Mouse (Mus musculus): ENCODE measurements around the gene Mybpc2. TPM values are rescaled to one million over a fixed set of nuclear protein-coding genes. Genes with fewer than 3 reads are reported as not detected.

The Mybpc2 gene
- polyA plus RNA-seq, 1 experiment from 2014 or later: 1.2 TPM

DNA sequence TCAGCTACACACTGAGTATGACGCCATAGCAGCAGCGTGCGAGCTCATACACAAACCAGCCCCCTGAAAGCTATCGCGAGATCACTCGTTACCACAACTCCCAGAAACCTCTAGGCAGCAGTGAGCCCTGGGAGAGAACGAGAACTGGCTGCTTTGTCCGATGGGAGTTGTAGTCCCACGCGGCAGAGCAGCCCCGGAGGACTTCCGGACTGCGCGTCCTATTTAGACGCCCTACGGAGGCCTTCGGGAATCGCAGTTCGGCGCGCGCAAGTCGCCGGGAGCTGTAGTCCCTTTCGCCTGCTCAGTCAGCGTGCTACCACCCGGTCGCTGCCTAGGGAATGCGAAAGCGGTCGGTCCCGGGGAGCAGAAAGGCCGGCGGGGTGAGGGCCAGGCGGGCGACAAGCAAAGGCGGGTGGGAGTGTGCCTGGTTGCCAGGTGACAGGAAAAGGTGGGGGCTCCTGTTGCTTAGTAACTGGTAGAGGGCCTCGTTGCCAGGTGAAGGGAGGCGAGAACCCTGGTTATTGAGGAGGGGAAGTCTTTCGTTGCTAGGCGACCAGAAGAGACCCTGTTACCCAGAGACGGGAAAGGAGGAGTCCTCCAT is 56.5 kb downstream of the Mybpc2 start, which contains the start of gene Josd2:
TSS of gene Josd2 (plus strand) at position 170 of the 601 bp plus-strand sequence.
- Histone ChIP-seq H3K27ac (ENCODE audit: poor library complexity, severe bottlenecking) (peak within 1 kb of the TSS; percentile 100), H3K4me3 (peak within 1 kb of the TSS; percentile 64), H3K36me3 (peaks cover 6% of the 10 kb centered on the region; the same call in 1 of the 2 replicates), H3K4me2 (peak within 1 kb of the TSS; percentile 91), H3K9me3 (replicated peaks) (no peaks in the 10 kb centered on the region), H3K4me1 (replicated peaks) (peaks cover 73% of the 10 kb centered on the region), H3K27me3 (replicated peaks) (peaks cover 16% of the 10 kb centered on the region), H3K9ac (peak within 1 kb of the TSS; percentile 81)
- WGBS: 0% methylated on average over 42 of the region's 42 CpGs
- peak; percentile 90 for ATAC-seq (ENCODE audit: insufficient number of reproducible peaks, low FRiP score)

- no peak for ATAC-seq (ENCODE audit: insufficient number of reproducible peaks, low FRiP score)
- peaks cover 8% of the 10 kb centered on the region for H3K36me3 ChIP-seq
- H3K4me3 ChIP-seq: no peak overlapping the region
- no peak overlapping the region for H3K9ac ChIP-seq
- H3K9me3 ChIP-seq (replicated peaks): no peaks in the 10 kb centered on the region
- H3K27me3 ChIP-seq (replicated peaks): peaks cover 25% of the 10 kb centered on the region
- WGBS: 82% methylated on average over 16 of the region's 16 CpGs
- peaks cover 73% of the 10 kb centered on the region for H3K4me1 ChIP-seq (replicated peaks)
- peak overlapping the region; percentile 45; the same call in 1 of the 2 replicates for H3K27ac ChIP-seq (ENCODE audit: poor library complexity, severe bottlenecking)
- H3K4me2 ChIP-seq: no peak overlapping the region
These were observed 57.6 kb downstream of the Mybpc2 start for GRCm38 (mm10) chr7:44466888-44467311.

DNA sequence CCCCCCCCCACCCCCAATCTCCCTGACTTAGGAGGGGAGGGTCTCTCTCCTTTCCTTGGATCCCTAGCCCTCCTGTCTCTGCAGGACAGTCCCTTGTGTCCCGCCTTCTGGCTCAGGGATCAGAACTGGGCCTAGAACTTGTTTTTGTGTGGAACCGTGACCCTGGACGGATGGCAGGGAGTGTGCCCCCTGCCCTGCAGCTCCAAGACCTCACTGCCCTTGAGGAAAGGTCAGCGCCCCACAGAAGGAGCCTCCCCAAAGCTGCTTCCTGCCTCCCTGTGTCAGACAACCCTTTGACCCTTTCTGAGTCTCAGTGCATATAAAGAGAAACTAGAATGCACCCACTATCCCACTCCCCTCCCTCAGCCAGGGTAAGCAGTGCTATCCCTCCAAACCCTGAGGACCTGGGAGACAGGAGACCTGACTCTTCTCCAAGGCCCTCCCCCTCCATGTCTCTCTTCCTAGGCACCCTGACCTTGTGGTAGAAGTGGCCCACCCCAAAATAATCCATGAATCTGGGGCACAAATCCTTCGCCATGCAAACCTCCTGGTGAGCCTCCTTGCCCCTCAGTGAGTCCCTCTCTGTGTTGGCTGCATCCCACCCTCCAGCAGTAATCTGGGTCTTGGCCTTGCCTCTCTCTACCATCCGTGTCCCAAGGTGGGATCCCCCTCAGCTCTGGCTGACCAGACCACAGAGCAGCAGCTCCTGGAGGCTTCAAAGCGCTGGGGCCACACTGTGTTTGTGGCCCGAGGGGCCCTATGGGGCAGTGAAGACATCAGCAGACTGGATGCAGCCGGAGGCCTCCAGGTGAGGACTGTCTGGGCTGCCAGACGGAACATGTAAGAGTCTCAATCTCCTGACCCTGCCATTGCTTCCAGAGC is 58.2 kb downstream of the Mybpc2 start:
- Histone ChIP-seq H3K4me1 (replicated peaks) (peaks cover 67% of the 10 kb centered on the region), H3K27me3 (replicated peaks) (peaks cover 32% of the 10 kb centered on the region), H3K9ac (0 out of 2 replicates have a peak overlapping the region, but pooled peaks have one; percentile 12), H3K27ac (ENCODE audit: poor library complexity, severe bottlenecking) (0 out of 2 replicates have a peak overlapping the region, but pooled peaks have one; percentile 19), H3K4me3 (no peak overlapping the region), H3K36me3 (peaks cover 13% of the 10 kb centered on the region), H3K4me2 (no peak overlapping the region), H3K9me3 (replicated peaks) (no peaks in the 10 kb centered on the region)
- WGBS: 79% methylated on average over 10 of the region's 10 CpGs
- ATAC-seq (ENCODE audit: insufficient number of reproducible peaks, low FRiP score): no peak

DNA sequence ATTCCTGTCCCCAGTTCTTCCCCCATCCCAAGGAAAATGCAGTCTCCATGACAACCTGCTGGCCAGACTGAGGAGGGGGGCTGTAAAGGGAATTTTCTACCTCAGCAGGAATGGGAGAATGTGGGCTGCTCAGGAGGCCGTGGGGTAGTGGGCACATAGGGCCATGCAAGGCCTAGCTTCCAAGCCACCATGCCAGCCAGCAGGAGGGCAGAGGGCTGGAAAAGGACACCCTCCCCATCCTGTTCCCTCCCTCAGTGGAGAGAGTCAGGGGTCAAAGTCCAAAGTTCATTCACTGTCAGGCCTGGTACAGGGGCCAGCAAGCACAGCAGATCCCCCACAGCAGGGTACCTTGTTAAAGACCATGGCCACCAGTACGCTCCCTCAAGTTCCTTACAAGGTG is 59.3 kb downstream of the Mybpc2 start, which contains the start of gene Aspdh:
TSS of gene Aspdh (plus strand) at position 281 of the 400 bp plus-strand sequence.
- 72% methylated on average over 2 of the region's 2 CpGs for WGBS
- Histone ChIP-seq H3K9me3 (replicated peaks) (no peaks in the 10 kb centered on the region), H3K27me3 (replicated peaks) (peaks cover 43% of the 10 kb centered on the region), H3K4me3 (no peak within 1 kb of the TSS), H3K9ac (peak within 1 kb of the TSS; percentile 12; the same call in 1 of the 2 replicates), H3K4me1 (replicated peaks) (peaks cover 55% of the 10 kb centered on the region), H3K36me3 (peaks cover 15% of the 10 kb centered on the region), H3K4me2 (no peak within 1 kb of the TSS; the same call in 1 of the 2 replicates), H3K27ac (ENCODE audit: poor library complexity, severe bottlenecking) (peak within 1 kb of the TSS; percentile 38; the same call in 1 of the 2 replicates)
- ATAC-seq (ENCODE audit: insufficient number of reproducible peaks, low FRiP score): no peak

DNA sequence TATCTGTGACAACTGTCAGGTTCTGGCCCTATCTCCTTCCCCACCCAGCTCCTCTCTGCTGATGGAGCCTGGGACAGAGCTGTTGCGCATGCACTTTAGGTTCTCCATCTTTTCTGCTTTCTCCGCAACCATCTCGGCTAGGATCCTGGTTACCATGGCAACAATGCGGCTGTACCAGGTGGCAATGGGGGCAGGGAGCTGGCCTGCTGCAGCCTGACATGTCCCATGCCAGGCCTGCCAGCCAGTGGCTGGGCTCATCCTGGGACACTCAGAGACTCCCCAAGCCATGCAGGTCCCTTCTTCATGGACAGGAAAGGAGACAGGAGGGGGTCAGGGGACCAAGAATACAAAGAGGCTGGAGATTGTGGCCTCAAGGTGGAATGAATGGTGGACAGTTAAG is 59.9 kb downstream of the Mybpc2 start:
- Histone ChIP-seq H3K36me3 (peaks cover 15% of the 10 kb centered on the region), H3K27ac (ENCODE audit: poor library complexity, severe bottlenecking) (peak overlapping the region; percentile 38; the same call in 1 of the 2 replicates), H3K9me3 (replicated peaks) (no peaks in the 10 kb centered on the region), H3K4me3 (no peak overlapping the region), H3K27me3 (replicated peaks) (peaks cover 49% of the 10 kb centered on the region), H3K9ac (no peak overlapping the region; the same call in 1 of the 2 replicates), H3K4me2 (no peak overlapping the region; the same call in 1 of the 2 replicates), H3K4me1 (replicated peaks) (peaks cover 49% of the 10 kb centered on the region)
- WGBS: 23% methylated on average over 4 of the region's 4 CpGs
- ATAC-seq (ENCODE audit: insufficient number of reproducible peaks, low FRiP score): no peak

GRCm38 (mm10) chr7:44463556-44464225 is 60.8 kb downstream of the Mybpc2 start:
- Histone ChIP-seq H3K4me3 (no peak overlapping the region), H3K9me3 (replicated peaks) (no peaks in the 10 kb centered on the region), H3K27me3 (replicated peaks) (peaks cover 54% of the 10 kb centered on the region), H3K27ac (ENCODE audit: poor library complexity, severe bottlenecking) (no peak overlapping the region), H3K4me2 (no peak overlapping the region), H3K9ac (no peak overlapping the region), H3K36me3 (peaks cover 13% of the 10 kb centered on the region), H3K4me1 (replicated peaks) (peaks cover 41% of the 10 kb centered on the region)
- 87% methylated on average over 10 of the region's 10 CpGs for WGBS
- ATAC-seq (ENCODE audit: insufficient number of reproducible peaks, low FRiP score): no peak

DNA sequence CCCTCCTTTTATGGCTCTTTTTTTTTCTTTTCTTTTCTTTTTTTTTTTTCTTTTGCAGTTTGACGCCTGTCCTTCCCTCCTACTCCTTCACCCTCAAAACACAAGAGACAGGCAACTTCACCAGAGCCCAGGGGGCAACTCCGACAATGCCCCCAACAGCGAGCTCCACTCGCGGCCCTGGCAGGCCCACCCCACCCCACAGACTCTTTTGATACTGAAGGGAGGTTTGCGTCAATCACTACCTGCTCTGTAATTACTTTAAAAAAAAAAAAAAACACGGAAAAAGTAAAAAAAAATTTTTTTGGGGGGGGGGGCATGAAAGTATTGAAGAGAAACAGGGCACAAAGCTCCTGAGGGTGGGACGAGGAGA is 61.4 kb downstream of the Mybpc2 start:
- Histone ChIP-seq H3K27ac (ENCODE audit: poor library complexity, severe bottlenecking) (no peak overlapping the region), H3K36me3 (peaks cover 17% of the 10 kb centered on the region), H3K4me2 (peak overlapping the region; percentile 61), H3K9me3 (replicated peaks) (no peaks in the 10 kb centered on the region), H3K4me3 (no peak overlapping the region), H3K27me3 (replicated peaks) (peaks cover 54% of the 10 kb centered on the region), H3K9ac (no peak overlapping the region), H3K4me1 (replicated peaks) (peaks cover 37% of the 10 kb centered on the region)
- 39% methylated on average over 8 of the region's 8 CpGs for whole genome bisulfite sequencing
- ATAC-seq (ENCODE audit: insufficient number of reproducible peaks, low FRiP score): no peak

- ATAC-seq (ENCODE audit: insufficient number of reproducible peaks, low FRiP score): no peak
- peaks cover 54% of the 10 kb centered on the region for H3K27me3 ChIP-seq (replicated peaks)
- peak overlapping the region; percentile 29 for H3K4me3 ChIP-seq
- 16% methylated on average over 76 of the region's 77 CpGs for WGBS
- peak overlapping the region; percentile 40; the same call in 1 of the 2 replicates for H3K9ac ChIP-seq
- peak overlapping the region; percentile 61 for H3K4me2 ChIP-seq
- no peaks in the 10 kb centered on the region for H3K9me3 ChIP-seq (replicated peaks)
- peaks cover 37% of the 10 kb centered on the region for H3K4me1 ChIP-seq (replicated peaks)
- H3K36me3 ChIP-seq: peaks cover 17% of the 10 kb centered on the region
- H3K27ac ChIP-seq (ENCODE audit: poor library complexity, severe bottlenecking): no peak overlapping the region
These were observed 62.0 kb downstream of the Mybpc2 start for GRCm38 (mm10) chr7:44462218-44463055.

DNA sequence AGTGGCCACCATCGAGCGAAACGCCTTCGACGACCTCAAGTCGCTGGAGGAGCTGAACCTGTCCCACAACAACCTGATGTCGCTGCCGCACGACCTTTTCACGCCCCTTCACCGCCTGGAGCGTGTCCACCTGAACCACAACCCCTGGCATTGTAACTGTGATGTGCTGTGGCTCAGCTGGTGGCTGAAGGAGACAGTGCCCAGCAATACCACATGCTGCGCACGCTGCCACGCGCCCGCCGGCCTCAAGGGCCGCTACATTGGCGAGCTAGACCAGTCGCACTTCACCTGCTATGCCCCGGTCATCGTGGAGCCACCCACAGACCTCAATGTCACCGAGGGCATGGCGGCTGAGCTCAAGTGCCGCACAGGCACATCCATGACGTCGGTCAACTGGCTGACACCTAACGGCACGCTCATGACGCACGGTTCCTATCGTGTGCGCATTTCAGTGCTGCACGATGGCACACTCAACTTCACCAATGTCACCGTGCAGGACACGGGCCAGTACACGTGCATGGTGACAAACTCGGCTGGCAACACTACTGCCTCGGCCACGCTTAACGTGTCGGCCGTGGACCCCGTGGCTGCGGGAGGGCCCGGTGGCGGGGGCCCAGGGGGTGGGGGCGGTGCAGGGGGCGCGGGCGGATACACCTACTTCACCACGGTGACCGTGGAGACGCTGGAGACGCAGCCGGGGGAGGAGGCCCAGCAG is 62.8 kb downstream of the Mybpc2 start:
- H3K27me3 ChIP-seq (replicated peaks): peaks cover 54% of the 10 kb centered on the region
- H3K4me2 ChIP-seq: peak overlapping the region; percentile 61
- 0 out of 2 replicates have a peak overlapping the region, but pooled peaks have one; percentile 29 for H3K4me3 ChIP-seq
- ATAC-seq (ENCODE audit: insufficient number of reproducible peaks, low FRiP score): no peak
- no peak overlapping the region for H3K27ac ChIP-seq (ENCODE audit: poor library complexity, severe bottlenecking)
- H3K9me3 ChIP-seq (replicated peaks): no peaks in the 10 kb centered on the region
- H3K9ac ChIP-seq: no peak overlapping the region
- WGBS: 63% methylated on average over 53 of the region's 57 CpGs
- H3K4me1 ChIP-seq (replicated peaks): peaks cover 29% of the 10 kb centered on the region
- peaks cover 17% of the 10 kb centered on the region for H3K36me3 ChIP-seq

All from heart, embryonic 12.5 days (tissue).